Mouse (Mus musculus) thymus, adult 18-20 months (tissue): ENCODE results near the gene Eef1akmt3.
A peak's percentile ranks its signal among the peaks of the same experiment; 100 is the strongest.
"Not testable (repeated sequence)": the region's sequence is repeated elsewhere in the genome, so short reads cannot be mapped to it uniquely, and the experiment has no call there.

ENCODE experiments used
- DNase-seq, 2 experiments: peaks; one replicate each; pipeline ENCODE4 v3.0.0; 2022; ENCODE audit warnings: mixed read lengths in 2 of 2

Gene Eef1akmt3

GRCm38 (mm10) chr10:127041274-127041766 lies at the start of gene Eef1akmt3, which contains the start of gene Mettl1:
Eef1akmt3 (minus strand) TSS chr10:127041513.
Mettl1 (plus strand) TSS chr10:127041414.
- no peak for DNase-seq

- DNase-seq, result no peak
Observed at GRCm38 (mm10) chr10:127090560-127091411, 49.5 kb upstream of the Eef1akmt3 start.

GRCm38 (mm10) chr10:127085633-127086032 lies 44.3 kb upstream of the Eef1akmt3 start:
- DNase-seq, result no peak

GRCm38 (mm10) chr10:127085052-127085451 lies 43.7 kb upstream of the Eef1akmt3 start:
- DNase-seq, result no peak

GRCm38 (mm10) chr10:127083915-127084306 lies 42.6 kb upstream of the Eef1akmt3 start:
- no peak for DNase-seq

GRCm38 (mm10) chr10:127083292-127083914 lies 42.1 kb upstream of the Eef1akmt3 start:
- no peak for DNase-seq

- no peak for DNase-seq
Observed at GRCm38 (mm10) chr10:127081996-127082620, 40.8 kb upstream of the Eef1akmt3 start.

- no peak for DNase-seq
Observed at GRCm38 (mm10) chr10:127080901-127081780, 39.8 kb upstream of the Eef1akmt3 start.

- no peak for DNase-seq
Observed at GRCm38 (mm10) chr10:127079665-127080391, 38.5 kb upstream of the Eef1akmt3 start.

- DNase-seq, result no peak
Observed at GRCm38 (mm10) chr10:127078677-127079575, 37.6 kb upstream of the Eef1akmt3 start.

- no peak for DNase-seq
Observed at GRCm38 (mm10) chr10:127078001-127078676, 36.8 kb upstream of the Eef1akmt3 start.

GRCm38 (mm10) chr10:127077515-127077914 lies 36.2 kb upstream of the Eef1akmt3 start:
- no peak for DNase-seq

GRCm38 (mm10) chr10:127076082-127076481 lies 34.8 kb upstream of the Eef1akmt3 start:
- peak; percentile 53 to 71 for DNase-seq

GRCm38 (mm10) chr10:127075651-127076050 lies 34.3 kb upstream of the Eef1akmt3 start:
- DNase-seq, result no peak

GRCm38 (mm10) chr10:127075080-127075479 lies 33.8 kb upstream of the Eef1akmt3 start, which contains the start of gene Agap2:
Agap2 (plus strand) TSS chr10:127075284.
- DNase-seq, result peak; percentile 80 to 86

GRCm38 (mm10) chr10:127073981-127074380 lies 32.7 kb upstream of the Eef1akmt3 start:
- DNase-seq, result no peak

- not testable (repeated sequence) for DNase-seq
Observed at GRCm38 (mm10) chr10:127072969-127073368, 31.7 kb upstream of the Eef1akmt3 start.

- not testable (repeated sequence) for DNase-seq
Observed at GRCm38 (mm10) chr10:127072270-127072669, 31.0 kb upstream of the Eef1akmt3 start.

GRCm38 (mm10) chr10:127071203-127071602 lies 29.9 kb upstream of the Eef1akmt3 start:
- no peak for DNase-seq
